Mouse (Mus musculus) left cerebral cortex, postnatal 25 days (tissue): Measurements from ENCODE around the gene Txnrd3. TPM values are rescaled to one million over a fixed set of nuclear protein-coding genes. Genes with fewer than 3 reads are reported as not detected.

Experiments used
- DNase-seq, 2 experiments: peaks; one replicate each; pipeline ENCODE4 v3.0.0; 2022; ENCODE audit warnings: low spot score in 2 of 2, mixed read lengths in 1 of 2
- intact Hi-C: fragments of 180-260 bp; cut with DNase I; formaldehyde crosslinking; loops from one replicate; pipeline ENCODE4 v1.15.1; 2025
- total RNA-seq, 2 experiments: library from RNA; stranded (reverse); gene quantifications; 2 replicates each; pipeline ENCODE4 v1.2.3; 2021

Gene Txnrd3
- 1 to 10 TPM; 3.6 to 3.9 TPM for total RNA-seq

DNA sequence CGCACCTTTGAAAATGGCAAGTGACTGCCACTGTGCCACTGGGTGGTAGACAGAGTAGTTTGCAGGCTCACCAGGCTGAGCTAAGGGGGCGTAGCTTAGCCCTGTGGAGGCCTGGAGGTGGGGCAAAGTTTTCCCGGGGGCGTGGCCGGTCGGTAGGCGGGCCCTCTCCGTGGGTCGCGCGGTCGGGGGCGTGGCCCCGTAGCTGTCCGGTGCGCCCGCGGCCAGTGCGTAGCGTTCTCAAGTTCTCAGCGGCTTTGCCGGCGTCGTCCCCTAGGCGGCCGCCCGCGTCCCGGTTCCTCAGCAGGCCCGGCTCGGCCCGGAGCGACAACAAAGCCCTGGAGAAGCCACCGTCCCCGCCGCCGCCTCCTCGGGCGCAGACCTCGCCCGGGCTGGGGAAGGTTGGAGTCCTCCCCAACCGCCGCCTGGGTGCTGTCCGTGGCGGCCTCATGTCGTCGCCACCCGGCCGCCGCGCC lies at the start of gene Txnrd3:
Gene Txnrd3, plus strand, starts transcription at position 191 of the 473 bp plus-strand sequence.
- intact Hi-C loops, result no loop called here
- DNase-seq, result peak; percentile 84

DNA sequence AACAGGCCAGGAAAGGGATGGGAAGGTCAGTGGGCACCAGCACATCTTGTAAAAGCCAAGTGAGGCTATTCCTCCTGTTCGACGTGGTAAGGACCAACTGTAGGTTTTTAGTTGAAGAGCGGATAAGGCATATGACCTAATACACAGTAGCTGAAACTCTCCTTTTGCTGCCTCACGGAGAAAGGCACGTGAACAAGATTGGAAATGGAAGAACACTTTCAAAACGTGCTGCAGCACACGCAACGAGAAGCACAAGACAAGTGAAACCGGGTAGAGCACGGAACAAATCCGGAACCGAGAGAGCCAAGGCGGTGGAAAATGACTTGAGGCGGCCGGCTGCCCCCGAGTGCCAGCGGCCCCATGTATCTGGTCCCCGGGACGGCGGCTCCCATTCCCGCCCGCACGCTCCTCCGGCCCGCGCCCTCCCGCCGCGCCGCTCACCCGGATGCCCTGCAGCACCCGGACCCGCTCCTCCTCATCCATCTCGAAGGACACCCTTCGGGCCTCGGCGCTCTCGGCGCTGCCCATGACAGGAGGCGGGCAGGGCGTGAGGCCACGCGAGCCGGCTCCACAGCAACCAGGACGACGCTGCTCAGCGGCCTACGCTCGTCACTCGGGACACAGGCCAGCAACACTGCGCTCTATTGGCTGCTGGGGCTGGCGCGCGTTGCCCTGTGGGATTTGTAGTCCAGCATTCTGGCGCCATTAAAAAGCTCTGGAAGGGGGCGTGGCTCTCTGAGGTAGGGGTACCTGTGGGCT lies 48.6 kb upstream of the Txnrd3 start, which contains the start of gene Chchd6:
Gene Chchd6, minus strand, starts transcription at position 635 of the 759 bp plus-strand sequence.
- peak; percentile 96 to 98 for DNase-seq
- intact Hi-C loops, result no loop called here

DNA sequence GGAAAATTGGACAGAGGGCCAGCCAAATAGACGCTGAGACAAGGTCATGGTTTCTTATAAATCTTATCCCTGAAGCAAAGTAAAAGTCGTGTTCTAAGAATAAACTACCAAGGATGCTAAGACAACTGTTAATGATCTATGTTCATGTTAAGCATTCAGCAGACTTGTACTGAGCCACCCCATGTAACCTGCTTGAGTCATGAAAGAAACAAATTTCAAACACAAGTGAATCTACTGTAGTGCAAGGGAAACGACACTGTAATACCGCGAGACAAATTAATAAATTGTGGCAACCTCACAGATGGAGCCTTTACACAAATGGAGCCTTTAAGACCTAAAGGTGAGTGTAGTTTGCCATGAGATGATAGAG lies 48.0 kb upstream of the Txnrd3 start:
- DNase-seq, result no peak
- intact Hi-C loops, result no loop called here

DNA sequence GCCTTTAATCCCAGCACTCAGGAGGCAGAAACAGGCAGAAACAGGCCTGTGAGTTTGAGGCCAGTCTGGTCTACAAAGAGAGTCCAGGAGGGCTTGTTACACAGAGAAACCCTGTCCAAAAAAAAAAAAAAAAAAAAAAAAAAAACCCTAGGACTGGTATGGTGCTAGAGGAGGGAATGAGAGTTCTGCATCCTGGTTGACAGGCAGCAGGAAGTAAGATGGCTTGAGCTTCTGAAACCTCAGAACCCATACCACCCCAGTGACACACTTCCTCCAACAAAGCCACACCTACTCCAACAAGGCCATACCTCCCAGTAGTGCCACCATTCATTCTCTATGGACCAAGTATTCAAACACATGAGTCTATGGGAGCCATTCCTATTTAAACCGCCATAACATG lies 47.3 kb upstream of the Txnrd3 start:
- intact Hi-C loops, result no loop called here
- no peak for DNase-seq

DNA sequence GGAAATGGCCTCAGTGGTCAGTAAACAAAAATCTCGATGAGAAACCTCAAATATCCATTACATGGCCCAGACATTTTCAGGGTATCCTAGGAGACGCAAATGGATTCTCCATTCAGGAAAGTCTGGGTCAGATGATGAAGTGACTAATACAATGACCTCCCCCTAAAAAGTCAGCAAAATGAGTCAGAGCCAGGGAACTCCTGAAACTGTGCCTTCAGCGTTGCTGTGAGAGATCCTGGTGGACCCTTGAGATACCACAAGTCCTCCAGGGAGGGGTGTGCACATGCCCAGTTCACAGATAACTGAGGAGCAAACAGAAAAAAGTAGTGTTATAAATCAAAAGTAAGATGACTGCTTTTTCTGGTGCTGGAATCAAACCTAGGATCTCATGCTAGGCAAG lies 37.7 kb upstream of the Txnrd3 start:
- no peak for DNase-seq

DNA sequence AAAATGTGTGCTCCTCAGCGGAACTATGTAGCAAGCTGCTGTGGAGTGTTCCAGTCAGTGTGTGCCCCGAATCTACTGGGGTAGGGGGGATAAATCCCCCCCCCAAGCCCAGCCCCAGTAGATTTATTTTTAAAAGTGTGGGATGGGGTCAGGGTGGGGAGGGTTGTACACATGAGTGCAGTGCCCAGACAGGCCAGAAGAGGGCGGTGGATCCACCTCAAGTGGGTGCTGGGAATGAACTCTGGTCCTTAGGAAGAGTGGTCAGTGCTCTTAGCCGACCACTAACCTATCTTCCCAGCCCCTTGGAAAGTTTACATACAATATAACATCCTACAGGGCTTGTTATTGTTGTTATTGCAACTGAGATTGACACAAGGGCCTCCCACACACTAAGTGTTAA lies 35.8 kb upstream of the Txnrd3 start:
- intact Hi-C loops, result no loop called here
- no peak for DNase-seq

More for the DNA sequence above, 37.7 kb upstream of the Txnrd3 start:
- intact Hi-C loops, result no loop called here

DNA sequence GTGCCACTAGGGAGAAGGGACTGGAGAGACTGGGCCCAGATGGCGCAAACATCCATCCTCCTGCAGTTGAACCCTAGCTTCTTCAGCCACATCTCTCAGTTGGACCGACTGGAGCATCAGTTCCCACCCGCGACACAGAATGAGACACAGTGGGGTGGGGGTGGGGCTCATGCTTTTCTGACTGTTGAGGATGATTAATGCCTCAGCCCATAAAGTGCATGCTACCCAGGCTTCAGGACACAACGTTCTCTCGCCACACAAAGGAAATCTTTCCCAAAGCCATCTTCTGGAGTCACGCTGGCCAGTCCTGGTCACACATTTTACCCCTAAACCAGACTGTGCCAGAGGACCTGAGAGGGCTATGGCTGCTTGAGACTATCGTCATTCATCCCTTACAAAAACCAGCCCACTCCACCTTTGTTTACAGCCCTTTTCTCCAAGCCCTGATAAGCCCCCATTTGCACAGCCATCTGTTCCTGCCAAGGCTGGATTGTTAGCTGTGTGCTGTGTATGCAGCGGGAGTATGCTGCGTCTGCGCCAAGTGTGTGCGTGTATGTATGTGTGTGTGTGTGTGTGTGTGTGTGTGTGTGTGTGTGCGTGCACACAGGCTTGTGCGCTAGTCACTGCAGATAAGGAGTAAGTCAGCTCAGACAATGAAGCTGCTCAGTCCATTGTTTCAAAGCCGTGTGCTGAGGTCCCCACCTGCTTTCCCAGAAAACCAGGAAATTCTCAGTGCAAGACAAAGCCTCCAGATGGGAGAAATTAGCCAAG lies 30.3 kb upstream of the Txnrd3 start:
- peak; percentile 61 to 63 for DNase-seq
- intact Hi-C loops, result no loop called here

DNA sequence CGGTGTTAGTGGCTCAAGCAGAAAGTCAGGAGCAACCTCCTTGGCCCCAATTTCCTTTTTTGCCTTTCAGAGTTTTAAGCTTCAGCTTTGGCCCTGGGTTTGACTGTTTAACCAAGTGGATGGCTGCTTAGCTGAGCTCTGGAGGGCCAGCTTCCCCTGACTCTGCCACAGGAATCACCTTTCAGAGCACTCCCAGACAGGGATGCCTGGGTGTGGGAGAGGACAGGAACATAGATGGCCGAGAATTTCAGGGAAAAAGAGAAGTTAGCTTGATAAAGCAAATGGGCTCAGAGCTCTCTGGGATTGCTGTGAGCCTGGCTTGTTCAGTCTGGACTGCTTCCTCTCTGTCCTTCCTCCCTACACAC lies 29.7 kb upstream of the Txnrd3 start:
- intact Hi-C loops, result no loop called here
- DNase-seq, result no peak

DNA sequence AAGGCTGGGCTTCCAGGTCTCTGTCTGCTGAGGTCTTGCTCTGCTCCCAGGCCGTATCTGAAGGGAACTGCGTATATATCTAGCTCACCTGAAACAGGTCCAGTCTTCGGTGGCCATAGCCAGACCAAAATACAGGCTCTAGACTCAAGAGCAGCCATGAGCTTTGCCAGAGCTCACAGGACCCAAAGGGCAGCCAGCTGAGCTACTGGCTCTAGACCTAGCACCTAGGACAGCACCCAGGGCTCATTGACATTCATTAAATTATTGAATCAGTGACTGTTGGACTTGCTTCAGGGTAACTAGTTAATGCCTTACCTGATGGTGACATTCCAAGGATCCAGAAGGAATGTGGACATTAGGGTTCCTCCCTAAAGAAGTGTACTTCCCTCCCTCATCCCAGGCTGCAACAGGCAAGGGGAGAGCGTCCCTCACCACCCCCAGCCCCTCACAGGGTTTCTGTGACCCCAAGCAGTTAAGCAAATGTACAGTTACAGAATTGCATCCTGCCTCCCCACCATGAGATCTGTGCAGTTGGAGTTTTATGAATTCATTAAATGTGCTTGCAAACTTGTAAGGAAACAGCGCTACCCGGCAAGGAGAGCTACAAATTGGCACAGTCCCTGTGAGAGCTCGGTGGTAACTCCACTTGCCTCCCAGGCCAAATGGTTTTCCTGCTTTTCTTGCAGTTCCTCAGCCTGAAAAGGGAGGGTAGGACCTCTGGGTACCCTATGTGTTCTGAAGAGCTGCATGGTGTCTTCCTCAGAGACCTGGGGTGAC lies 29.0 kb upstream of the Txnrd3 start:
- intact Hi-C loops, result no loop called here
- no peak for DNase-seq

DNA sequence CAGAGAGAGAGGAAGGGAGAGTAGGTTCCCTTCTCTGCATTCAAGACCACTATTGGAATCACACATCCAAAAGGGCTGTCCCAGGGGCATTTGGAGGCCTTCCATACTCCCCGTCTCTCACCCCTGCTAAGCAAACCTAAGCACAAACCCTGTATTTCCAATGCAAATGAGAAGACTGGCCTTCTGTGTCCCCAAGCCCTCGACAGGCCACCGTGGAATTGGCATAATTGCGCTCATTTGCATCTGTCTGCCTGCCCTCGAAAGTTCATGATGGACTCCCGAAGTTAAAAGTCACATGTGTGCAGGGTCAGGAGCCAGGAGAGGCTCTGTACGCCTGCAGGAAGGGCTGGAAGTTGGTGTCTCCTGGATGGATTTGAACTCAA lies 28.4 kb upstream of the Txnrd3 start:
- no peak for DNase-seq

DNA sequence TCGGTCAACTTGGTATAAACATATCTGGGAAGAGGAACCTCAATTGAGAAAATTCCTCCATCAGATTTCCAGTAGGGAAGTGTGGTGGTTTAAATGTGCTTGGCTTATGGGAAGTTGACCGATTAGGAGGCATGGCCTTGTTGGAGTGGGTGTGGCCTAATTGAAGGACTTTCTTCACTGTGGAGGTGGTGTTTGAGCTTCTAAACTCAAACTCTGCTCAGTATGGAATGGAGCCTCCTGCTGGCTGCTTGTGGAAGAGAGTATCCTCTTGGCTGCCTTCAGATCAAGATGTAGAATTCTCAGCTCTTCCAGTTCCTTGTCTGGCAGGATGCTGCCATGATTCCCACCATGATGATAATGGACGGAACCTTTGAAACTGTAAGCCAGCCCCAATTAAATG lies 21.1 kb upstream of the Txnrd3 start:
- no peak for DNase-seq
- intact Hi-C loops, result no loop called here

More for the DNA sequence above, 28.4 kb upstream of the Txnrd3 start:
- intact Hi-C loops, result no loop called here

DNA sequence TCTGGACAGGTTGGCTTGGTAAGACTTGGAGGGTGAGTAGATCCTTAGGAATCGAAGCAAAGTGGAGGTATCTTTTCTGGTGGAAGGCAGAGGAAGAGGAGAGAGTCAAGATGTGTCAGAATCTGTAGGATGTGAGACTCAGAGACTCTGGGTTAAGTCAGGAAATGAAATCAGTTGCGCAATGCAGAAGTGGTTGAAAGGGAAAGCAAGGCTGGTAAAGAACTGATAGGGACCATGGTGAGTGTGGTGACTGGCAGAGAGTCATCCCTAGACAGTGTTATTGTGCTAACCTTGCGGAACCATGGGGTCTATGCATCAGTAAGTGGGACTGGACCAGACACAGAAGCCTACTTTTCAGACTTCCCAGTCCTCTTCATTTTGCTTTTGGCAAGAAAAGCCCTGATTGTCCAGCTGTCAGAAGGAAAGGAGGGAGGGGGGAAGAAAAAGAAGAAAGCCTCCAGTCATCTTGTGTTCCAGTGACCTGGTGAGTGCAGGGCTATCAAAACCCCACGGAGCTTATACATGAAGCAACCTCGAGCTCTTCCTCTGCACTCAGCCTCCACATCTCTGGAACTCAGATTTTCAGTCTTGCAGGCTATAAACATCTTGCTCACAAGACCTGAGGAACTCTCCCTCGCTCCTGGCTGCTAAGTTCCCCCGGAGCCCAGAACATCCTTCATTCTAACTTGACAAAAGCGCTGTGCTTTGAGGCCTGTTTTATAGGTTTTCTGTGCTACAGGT lies 15.6 kb upstream of the Txnrd3 start:
- no peak for DNase-seq
- intact Hi-C loops, result no loop called here

DNA sequence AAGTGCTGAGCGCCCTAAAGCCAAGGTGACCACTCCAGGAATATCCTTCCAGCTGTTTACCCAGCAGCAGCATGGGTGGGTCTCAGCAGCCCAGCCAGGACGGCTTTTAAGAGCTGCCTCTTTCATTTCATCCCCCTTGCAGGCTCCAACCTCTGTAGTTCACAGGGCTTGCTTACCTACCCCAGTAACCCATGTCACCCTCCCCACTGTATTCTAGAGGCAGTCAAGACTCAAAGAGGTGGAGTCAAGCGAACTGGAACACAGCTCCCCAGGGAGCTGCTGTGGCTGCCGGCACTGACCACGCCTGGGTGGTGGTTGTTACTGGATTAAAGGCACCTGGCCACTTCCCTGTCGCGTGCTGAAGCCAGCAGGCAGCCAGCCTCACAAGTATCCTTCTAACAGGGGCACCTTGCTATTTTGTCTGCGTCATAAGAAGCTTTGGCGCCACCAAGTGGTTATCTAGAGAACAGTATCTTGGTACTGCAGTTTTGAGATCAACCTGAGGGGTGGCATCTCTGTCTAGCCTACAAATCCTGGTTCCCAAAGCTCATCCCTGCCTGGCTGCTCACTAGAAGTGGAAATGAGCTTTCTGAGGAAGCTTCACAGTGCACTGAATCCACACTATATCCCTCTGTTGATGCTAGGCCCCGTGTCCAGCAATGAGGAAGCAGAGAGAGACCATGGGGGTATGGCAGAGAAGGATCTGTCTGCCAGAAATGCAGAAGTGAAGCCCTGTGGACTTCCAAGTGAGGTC lies 11.8 kb upstream of the Txnrd3 start:
- intact Hi-C loops, result loop anchor here (2.0 to 10.0 kb wide), 5 partner anchors 75 to 705 kb away; partner anchors contain the start of gene Plxna1
- DNase-seq, result peak; percentile 90 to 95

DNA sequence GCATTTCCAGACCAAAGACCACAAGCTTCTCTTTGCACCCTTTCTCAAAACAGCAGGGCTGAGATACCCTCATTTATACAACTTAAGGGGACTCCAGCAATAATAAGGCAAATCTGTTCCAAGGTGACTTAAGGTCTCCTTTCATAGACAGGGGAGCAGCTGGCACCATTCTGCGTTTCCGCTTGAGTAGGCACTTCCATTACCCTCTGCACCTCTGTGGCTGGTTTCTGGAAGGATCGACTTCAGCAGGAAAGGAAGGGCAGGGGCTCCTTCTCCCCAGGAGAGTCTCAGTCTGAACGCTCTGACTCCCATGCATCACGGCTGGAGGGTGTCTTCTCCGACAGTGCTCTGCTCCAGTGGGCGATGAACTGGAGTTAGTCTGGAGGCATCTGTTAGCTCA lies 10.7 kb upstream of the Txnrd3 start:
- no peak for DNase-seq
- intact Hi-C loops, result loop anchor here (2.0 to 10.0 kb wide), 5 partner anchors 76 to 706 kb away; partner anchors contain the start of gene Plxna1

DNA sequence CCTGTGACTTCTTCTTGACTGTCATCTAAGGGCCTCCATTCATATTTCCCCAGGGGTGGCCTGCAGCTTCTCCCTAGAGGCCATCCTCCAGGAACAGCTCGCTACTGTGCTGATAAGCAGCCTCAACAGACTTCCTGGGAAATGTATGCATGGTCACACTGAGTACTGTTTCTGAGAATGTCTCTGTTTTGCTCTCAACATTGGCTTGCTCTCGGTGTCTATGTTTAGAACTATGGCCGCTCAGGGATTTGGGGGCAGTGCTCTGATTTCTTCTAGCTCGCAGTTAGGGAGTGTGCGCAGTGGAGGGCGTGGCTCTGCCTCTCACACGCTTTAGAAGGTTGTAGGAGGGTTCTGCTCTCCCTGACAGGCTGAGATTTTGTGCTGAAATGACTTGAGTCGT lies 9.4 kb upstream of the Txnrd3 start:
- DNase-seq, result peak in 1 of 2 experiments; percentile 50
- intact Hi-C loops, result loop anchor here (5.0 to 10.0 kb wide), 4 partner anchors 77 to 652 kb away; partner anchors contain the start of gene Plxna1

DNA sequence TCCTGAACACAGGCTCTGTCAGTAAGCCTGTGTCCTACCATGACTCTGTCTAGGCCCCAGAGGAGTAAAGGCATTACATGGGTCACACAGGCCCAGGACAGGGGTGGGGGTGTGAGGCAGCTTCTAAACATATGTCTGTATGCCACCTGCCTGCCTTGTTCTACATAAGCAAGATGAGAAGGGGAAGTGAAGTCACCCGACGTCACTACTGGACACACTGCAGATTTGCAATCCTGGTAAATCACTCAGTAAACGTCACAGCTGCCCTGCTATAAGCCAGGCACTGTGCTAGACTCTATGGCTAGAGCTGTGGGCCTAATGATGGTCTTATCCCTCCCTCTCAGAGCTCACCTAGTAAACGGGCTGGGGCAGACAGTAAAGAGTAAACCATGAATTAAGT lies 5.8 kb upstream of the Txnrd3 start:
- no peak for DNase-seq
- intact Hi-C loops, result loop anchor here (10.0 kb wide), 1 partner anchor 593 kb away; no protein-coding TSS in a partner anchor

DNA sequence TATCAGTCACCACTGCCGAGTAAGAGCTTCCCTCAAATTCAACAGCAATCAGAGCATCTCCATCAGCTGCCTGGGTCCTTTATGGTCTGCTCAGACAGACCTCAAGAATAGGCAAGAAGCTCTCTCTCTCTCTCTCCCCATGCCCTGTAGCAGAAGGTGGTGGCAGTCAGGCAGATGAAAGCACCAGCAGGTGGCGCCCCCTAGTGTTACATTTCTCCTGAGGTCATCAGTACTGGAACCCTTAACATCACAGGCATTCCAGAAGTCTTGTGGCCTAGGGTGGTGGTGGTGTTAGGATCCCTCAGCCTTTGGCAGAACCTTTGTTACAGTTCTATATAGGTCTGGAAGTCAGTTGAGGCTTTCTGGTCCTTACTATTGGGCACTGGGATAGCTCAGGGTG lies 4.8 kb upstream of the Txnrd3 start:
- DNase-seq, result peak; percentile 50 to 57
- intact Hi-C loops, result loop anchor here (10.0 kb wide), 1 partner anchor 594 kb away; no protein-coding TSS in a partner anchor

DNA sequence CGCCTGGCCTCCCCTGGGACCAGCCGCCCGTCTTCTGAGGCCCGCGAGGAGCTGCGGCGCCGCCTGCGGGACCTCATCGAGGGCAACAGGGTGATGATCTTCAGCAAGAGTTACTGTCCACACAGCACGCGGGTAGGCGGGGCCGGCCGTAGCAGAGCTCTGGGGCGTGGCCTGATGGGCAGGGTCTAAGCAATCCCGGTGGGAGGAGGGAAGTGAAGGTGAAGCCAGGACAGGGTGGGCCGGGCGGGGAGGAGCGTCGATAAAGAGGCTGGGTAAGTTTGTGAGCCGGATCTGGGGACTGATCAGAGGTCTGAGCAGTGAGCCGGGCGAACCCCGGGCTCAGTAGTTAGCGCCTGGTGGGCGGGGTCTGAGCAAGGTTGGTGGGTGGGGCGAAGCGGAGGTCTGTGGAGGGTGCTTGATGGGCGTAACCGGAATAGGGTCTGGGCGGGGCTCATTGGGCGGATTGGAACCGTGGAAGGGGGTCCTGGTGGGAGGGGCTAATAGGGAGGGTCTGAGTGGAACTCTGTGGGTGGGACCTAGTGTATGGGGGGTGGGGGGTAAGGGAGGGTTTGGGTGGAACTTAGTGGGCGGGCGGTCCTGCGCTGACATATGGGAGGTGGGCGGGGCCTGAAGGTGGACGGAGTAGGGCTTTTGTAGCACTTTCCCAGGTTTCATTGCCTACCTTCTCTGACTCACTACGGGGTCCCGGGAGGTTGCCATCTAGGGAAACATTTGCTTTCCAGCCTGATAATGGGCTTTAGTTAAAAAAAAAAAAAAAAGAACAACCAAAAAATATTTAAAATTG lies 685 bp downstream of the Txnrd3 start:
- intact Hi-C loops, result no loop called here
- DNase-seq, result peak; percentile 76 to 79
